Mouse (Mus musculus) gastrocnemius, postnatal 25 days (tissue): ENCODE results near the gene Gm15155. TPM values are rescaled to one million over a fixed set of nuclear protein-coding genes. Genes with fewer than 3 reads are reported as not detected.
"Not testable (repeated sequence)": the region's sequence is repeated elsewhere in the genome, so short reads cannot be mapped to it uniquely, and the experiment has no call there.

Experiments
- DNase-seq: peaks from one replicate; pipeline ENCODE4 v3.0.0; 2022
- long read RNA-seq, 2 experiments: library from polyadenylated mRNA; stranded (forward); transcript quantifications; one replicate each; pipeline ENCODE4 v2.0.0; 2021
- total RNA-seq, 2 experiments: library from RNA; stranded (reverse); gene quantifications; 1 replicate in 1 of 2; 2 replicates in 1 of 2; pipeline ENCODE4 v1.2.3; 2021

The Gm15155 gene
- total RNA-seq: not detected
- long read RNA-seq, experiment 1: 0 reads
- long read RNA-seq, experiment 2: 0 reads

- no peak for DNase-seq
These were observed at the start of gene Gm15155 for GRCm38 (mm10) chrX:155624341-155624841. Gene Gm15155, plus strand, starts transcription at chrX:155624741.

GRCm38 (mm10) chrX:155579791-155580190, 44.8 kb upstream of the Gm15155 start:
- no peak for DNase-seq

- no peak for DNase-seq
These were observed 40.0 kb upstream of the Gm15155 start for GRCm38 (mm10) chrX:155584586-155584985.

GRCm38 (mm10) chrX:155591490-155591889, 33.1 kb upstream of the Gm15155 start:
- DNase-seq: no peak

GRCm38 (mm10) chrX:155592467-155592866, 32.1 kb upstream of the Gm15155 start:
- no peak for DNase-seq

- no peak for DNase-seq
These were observed 29.9 kb upstream of the Gm15155 start for GRCm38 (mm10) chrX:155594685-155595084.

GRCm38 (mm10) chrX:155596390-155596789, 28.2 kb upstream of the Gm15155 start:
- no peak for DNase-seq

- no peak for DNase-seq
These were observed 23.3 kb upstream of the Gm15155 start for GRCm38 (mm10) chrX:155601196-155601595.

GRCm38 (mm10) chrX:155622527-155622926, 2.0 kb upstream of the Gm15155 start:
- no peak for DNase-seq

GRCm38 (mm10) chrX:155622961-155623599, 1.5 kb upstream of the Gm15155 start:
- DNase-seq: no peak

- DNase-seq: no peak
These were observed 750 bp upstream of the Gm15155 start, which contains the start of gene Ptchd1 for GRCm38 (mm10) chrX:155623701-155624281. Gene Ptchd1, minus strand, starts transcription at chrX:155623814.

- no peak for DNase-seq
These were observed 354 bp downstream of the Gm15155 start for GRCm38 (mm10) chrX:155624895-155625294.

GRCm38 (mm10) chrX:155625671-155626196, 1.2 kb downstream of the Gm15155 start:
- no peak for DNase-seq

- no peak for DNase-seq
These were observed 19.4 kb downstream of the Gm15155 start for GRCm38 (mm10) chrX:155643975-155644374.

- no peak for DNase-seq
These were observed 21.4 kb downstream of the Gm15155 start for GRCm38 (mm10) chrX:155645975-155646374.

- no peak for DNase-seq
These were observed 33.4 kb downstream of the Gm15155 start for GRCm38 (mm10) chrX:155657971-155658370.

- not testable (repeated sequence) for DNase-seq
These were observed 65.9 kb downstream of the Gm15155 start for GRCm38 (mm10) chrX:155690440-155690839.

GRCm38 (mm10) chrX:155724157-155724556, 99.6 kb downstream of the Gm15155 start:
- no peak for DNase-seq

GRCm38 (mm10) chrX:155728387-155728786, 103.8 kb downstream of the Gm15155 start:
- no peak for DNase-seq

GRCm38 (mm10) chrX:155888118-155888517, 263.6 kb downstream of the Gm15155 start:
- no peak for DNase-seq

- no peak for DNase-seq
These were observed 275.5 kb downstream of the Gm15155 start for GRCm38 (mm10) chrX:155900040-155900439.

GRCm38 (mm10) chrX:155901742-155902141, 277.2 kb downstream of the Gm15155 start:
- DNase-seq: no peak

- DNase-seq: no peak
These were observed 278.6 kb downstream of the Gm15155 start for GRCm38 (mm10) chrX:155903108-155903507.
